Mouse (Mus musculus) monocyte, adult 2 months (primary cell): Measurements from ENCODE around the gene Btbd6.

Experiments used
- DNase-seq, 2 experiments: peaks; one replicate each; pipeline ENCODE4 v3.0.0; 2022; ENCODE audit warnings: low spot score in 2 of 2, low read depth in 1 of 2

Gene Btbd6

DNA sequence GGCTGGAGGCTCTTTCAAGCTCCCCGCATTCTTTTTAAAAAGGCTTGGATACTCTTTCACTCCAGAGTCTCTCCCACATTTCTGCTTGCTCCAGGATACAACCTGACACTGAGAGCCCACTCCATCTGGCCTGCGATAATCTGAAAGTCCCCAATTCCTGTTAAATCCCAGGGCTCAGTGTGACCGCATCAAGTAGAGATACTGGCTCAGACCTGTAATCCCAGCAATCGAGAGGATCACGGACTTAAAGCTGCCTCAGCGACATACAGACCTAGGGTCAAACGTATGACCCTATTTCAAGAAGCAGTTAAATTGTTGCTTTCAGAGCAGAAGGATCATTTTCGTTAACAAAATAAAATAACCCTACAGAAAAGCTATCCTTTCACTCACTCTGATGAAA is 27.7 kb downstream of the Btbd6 start:
- DNase-seq, result no peak

DNA sequence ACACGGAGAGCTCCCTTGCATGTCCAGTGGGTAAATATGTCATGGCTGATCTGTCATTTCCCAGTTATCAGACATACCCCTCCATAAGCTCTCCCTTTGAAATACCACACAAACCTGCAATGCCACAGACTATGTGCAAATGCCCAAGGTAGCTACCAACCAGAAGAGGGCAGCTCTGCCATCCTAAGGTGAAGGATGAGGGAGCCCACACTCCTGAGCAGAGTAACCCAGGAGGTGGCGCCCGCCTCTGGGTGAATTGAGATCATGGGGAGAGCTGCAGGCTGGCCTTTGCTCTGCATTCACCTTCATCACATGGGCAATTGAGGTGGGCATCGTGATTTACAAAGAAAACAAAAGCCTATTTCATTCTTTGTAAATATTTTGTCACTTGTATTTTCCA is 28.7 kb downstream of the Btbd6 start:
- DNase-seq, result peak in 1 of 2 experiments; percentile 26

DNA sequence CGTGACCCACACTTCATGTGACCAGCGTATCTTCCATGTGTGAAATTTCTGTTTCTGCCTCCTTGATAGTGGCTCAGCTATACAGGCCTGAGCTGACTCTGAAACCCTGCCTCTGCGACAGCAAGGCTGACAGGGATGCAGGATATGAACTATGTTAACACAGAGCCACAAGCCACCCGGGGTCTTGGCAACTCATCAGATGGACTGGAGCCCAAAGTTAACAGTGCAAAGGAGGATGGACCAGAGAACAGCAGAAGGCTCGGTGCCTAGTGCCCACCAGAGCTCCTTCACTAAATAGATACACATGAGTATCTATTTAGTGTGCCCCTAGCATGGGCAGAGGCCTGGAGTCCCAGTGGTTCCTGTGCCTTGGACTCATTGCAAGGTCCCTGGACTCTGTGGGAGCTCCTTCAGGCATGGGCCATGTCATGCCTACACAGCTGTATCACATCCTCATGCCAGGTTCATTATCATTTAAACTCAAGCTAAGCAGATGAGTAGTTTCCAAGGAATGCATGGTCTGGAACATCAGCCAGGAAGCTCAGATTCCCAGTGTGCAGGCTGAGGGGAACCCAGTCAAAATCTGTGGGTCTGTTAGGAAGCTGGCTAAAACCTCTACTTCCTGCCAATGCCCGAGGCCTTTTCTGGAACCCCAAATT is 35.5 kb downstream of the Btbd6 start:
- DNase-seq, result no peak

DNA sequence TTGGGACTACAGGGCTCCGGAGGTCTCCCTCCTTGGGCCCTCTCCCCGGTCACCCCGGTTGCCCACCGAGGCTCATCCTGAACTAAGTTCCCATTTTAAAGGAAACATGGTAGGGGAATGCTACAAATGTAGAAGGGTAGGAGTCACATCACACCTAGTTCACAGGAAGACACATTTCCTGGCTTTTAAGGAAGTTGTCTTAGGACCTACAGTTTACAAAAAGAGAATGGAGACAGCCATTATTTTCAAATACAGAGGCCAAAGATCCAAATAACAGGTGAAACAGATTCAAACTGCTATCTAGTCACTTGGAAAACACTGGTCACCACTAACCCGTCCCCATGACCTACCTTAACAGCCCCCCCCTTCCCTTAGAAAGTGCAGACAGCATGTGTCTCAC is 36.2 kb downstream of the Btbd6 start:
- no peak for DNase-seq

DNA sequence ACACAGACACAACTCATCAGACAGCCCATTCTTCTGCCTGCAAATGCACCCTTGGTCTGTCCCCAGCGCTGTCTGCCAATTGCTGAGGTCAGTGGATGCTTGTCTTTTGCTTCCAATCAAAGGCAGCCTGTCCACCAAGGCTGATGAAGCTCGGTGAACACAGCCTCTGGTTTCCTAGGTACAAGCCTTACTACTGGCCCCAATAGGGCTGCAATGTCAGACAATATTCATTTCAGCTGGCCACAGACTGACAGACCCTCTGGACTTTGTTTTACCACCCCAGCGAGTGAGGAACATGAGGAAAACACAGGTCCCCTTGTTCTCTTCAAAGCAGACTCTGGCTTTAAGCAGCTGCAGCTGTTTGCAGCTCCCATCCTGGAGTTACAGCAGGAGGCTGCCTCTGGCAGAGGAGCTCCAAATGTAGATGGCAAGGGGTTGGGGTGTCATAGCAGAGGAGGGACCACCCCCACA is 36.8 kb downstream of the Btbd6 start:
- DNase-seq, result no peak

DNA sequence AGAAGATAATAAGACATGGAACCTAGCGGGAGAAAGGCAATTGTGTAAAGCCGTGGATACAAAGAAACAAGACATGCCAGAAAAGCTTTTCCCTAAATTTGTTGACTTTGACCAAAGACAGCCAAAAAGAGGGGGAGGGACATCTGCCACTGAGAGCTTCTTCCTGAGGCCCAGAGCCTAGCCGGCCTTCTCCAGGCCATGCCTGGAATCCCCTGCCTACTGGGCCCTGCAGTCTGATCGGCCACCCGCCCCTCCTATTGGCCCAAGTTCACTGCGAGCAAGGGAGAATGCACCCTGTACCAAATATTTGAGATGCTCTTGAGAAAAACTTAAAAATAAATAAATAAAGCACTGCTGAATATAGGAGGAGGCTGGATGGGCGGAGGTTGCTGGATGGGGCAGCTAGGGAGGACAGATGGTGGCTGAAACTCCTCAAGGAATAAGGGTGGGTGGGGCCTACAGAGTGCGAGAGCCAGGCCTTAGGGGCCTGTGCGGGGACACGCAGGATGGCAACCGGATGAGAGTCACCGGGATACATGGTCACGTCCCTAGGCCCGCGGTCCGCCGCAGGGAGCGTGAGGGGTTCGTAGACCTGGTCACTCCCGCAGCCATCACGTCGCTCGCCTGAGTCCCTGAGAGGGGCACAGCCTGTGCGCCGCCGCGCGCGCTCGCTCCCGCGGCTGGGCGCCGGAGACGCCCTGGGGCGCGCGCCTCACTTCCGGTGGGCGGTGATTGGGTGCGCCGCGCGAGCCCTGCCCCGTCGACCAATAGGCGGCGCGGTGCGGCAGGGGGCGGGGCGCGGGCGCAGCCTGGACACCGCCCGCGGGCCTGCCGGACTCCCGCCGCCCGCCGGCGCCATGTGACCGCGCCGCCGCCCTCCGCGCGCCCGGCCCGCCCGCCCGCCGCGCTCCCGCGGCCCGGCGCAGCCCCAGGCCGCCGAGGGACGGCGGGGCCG is 37.6 kb downstream of the Btbd6 start, which contains the start of gene Pacs2:
Gene Pacs2, plus strand, starts transcription at position 905 of the 955 bp plus-strand sequence.
- peak; percentile 70 to 84 for DNase-seq

DNA sequence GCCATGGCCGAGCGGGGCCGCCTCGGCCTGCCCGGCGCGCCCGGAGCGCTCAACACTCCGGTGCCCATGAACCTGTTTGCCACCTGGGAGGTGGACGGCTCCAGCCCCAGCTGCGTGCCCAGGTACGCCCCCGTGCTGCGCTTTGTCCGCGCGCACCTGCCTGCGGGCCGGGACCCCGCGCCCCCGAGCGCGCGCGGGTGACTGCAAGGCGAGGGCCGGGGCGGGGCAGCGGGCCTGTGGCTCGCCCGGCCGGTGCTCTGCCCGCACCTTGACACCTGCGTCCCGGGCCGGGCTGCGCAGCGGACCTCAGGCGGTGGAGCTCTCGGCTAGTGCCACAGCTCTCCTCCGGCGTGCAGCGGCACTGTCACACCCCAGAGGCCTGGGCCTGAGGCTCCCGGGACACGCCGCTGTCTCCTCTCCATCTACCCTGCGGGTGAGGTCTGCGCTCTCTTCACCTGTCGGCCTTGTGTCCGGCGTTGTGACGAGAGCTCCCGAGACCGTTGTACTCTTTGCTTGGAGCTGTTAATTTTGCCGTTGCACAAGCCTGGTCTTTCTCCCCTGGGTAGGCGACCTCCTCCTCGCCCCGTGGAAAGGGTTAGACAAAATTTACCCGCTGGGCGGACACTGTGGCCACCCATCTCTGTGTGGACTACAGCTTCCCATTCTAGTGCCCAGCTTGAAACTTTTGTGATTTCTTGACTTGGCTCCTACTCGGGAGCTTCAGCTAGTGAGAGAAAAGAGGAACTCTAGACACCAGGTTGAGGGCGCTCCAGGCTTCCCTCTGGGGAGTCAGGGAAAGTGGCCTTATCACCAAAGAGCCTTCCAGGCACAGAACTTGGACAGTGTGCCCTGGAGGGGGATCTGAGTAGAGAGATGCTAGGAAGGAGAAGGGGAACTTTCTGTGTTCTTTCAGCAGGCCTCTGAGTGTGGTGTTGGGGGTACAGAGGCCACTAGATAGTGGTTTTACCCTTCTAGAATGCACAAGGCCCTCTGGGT is 38.6 kb downstream of the Btbd6 start:
- peak; percentile 36 to 48 for DNase-seq

DNA sequence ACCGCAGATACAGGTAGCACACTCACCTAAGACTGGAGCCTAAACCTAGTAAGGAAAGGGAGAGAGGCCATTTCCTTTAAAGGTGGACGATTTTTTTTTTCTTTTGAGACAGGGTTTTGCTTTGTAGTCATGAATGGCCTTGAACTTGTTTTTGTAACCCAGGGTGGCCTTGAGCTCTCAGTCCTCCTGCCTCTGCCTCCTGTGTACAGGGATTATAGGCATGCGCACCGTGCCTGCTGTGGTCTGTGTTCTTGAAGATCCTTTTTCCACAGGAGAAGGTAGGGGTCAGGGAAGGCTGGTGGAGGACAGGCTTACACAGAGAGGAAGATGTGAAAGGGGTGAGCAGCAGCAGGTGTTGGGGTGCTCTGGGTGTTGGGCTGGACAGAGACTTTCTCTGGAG is 39.7 kb downstream of the Btbd6 start:
- no peak for DNase-seq

DNA sequence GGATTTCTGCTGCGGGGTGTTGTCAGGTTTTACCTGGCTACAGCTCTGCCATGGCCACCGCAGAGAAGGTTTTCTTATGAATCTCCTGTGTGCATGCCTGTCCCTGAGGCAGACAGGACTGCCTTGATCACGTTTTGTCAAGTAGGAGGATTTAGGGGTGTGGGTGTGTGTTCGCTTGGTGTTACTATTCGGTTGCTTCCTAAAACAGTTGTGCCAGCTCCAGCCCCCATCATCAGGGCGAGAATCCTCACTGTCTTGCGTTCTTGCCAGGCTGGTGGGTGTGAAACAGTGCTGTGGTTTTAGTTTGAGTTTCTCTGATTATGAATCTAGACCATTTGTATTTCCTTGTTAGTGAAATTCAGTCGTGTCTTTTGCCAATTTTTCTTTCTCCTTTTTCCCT is 40.7 kb downstream of the Btbd6 start:
- no peak for DNase-seq

DNA sequence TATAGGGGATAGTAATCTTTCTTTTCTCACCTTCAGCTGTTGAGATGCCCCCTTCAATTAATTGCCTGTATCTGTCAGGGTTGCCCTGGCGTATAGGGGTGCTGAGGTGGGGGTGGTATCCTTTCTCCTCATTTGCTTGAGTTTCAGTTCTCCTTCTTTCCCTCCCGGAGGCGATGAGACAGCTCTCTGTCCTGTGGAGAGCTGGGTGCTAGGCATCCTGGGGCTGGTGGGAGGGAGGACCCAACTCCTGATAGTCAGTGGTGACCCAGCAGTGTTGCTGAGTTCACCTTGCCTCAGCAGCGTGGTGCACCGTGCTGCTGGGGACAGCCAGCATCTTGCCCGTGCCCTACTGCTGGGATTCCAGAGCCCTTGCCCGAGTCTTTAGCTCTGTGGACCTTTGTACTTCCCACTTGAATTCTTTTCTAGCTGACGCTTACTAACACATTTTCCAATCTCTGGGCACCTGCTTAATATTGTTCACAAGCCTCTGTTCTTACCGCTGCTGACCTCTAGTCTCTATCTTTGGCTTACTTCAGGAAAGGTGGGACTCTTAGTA is 41.2 kb downstream of the Btbd6 start:
- DNase-seq, result peak in 1 of 2 experiments; percentile 31

DNA sequence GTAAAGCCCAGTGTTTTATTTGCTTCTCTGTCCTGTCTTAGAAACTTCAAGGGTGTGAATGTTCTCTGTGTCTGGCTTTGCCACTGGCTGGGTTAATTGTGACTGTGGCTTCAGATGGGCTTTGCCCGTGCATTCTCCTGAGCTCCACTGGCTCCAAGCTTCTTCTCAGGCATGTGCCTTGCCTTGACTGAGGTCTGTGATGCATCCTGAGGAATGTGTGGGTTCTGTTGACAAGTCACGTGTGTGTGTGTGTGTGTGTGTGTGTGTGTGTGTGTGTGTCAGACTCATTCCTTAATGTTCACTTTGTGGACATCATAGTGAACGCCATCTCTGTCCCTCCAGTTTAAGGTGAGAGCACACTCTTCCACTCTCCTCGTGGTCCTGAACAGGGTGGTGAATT is 42.5 kb downstream of the Btbd6 start:
- DNase-seq, result no peak

DNA sequence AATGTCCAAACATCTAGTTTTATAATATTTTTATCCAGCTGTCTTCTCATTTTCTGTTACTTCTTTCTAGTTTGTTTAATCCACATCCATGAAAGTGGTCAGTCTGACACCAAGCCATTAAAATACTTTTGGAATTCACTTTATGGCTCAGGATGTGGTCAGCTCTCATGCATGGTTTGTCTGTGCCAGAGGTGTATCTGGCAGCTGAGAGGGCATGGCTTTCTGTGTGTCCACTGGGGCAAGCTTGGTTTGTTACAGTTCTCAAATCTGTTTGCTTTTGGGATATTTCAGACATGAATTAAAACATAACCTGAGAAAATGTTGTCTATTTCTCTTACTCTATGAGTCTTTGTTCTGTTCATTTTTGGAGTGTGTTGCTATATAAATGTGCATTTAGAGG is 45.2 kb downstream of the Btbd6 start:
- no peak for DNase-seq

DNA sequence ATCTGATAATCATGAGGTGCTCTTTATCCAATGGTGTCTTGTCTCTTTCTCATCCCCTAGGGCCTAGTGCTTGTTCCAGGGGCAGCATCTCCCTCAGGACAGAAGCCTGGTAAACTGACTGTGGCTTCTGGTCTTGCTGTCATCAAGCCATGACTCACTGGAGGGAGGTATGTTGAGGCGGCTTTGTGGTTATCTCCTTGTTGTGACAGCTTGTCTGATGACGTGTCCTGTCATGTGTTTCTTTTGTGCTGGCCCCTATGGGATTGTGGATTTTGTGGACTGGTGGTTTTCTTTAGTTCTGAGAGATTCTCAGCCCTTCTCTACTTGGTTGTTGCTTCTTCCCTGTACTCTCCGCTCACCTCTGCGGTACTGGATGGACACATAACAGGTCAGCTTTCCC is 46.8 kb downstream of the Btbd6 start:
- peak; percentile 35 to 40 for DNase-seq

DNA sequence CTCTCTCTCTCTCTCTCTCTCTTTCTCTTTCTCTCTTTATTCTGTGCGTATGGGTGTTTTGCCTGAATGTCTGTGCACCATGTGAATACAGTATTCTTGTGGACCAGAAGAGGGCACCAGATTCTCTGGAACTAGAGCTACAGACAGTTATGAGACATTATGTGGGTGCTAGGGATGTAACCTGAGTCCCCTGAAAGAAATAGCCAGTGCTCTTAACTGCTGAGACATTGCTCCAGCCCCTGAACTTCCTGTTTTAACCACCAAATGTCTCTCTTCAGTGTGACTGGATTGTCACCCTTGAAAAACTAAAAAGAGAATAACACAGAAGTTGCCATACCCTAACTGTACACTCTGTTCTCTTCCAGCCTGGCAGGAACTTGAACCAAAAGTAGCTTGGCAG is 50.3 kb downstream of the Btbd6 start:
- DNase-seq, result no peak

DNA sequence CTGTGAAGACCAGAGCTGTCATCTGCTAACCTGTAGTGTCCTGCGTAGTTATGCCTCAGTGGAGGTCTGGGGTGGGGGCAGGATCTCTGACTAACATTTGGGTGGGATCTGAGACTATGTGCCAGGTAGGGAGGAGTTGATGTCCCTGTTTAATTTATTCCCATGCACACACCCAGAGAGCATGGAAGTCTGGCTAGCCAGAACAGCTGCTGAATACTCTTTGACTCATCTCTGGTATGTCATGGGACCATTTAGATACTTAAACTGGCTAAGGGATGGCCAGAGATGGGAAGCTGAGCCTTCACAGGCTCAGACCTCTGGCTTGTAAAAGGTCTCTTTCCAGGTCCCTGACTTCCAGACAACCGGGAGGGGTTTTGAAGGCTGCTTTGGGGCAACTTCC is 51.2 kb downstream of the Btbd6 start:
- DNase-seq, result no peak

DNA sequence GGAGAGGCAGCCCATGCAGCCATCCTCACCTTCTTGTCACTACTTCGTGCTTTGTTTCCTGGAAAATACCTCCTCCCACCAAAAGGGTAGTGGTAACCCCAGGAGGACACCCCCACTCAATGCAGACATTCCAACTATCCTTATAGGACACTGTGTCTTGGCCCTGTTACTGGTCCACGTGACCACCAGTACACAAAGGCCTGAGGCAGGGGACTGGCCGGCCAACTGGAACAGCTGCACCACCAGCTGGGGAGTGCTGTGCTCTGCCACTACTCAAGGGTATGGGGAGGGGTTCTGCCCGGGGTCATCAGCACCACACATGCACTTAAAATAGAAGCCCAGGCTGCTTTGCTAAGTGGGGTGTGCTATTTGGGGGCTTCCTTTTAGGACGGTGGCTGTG is 51.8 kb downstream of the Btbd6 start:
- no peak for DNase-seq
